Mouse (Mus musculus) B cell, adult 2 months (primary cell): Measurements from ENCODE around the gene Igf1r.
A peak's percentile ranks its signal among the peaks of the same experiment; 100 is the strongest.

Source experiments
- DNase-seq, 2 experiments: peaks; one replicate each; pipeline ENCODE4 v3.0.0; 2022

Igf1r gene

GRCm38 (mm10) chr7:68241205-68241604, 288.6 kb downstream of the Igf1r start:
- DNase-seq: no peak

DNA sequence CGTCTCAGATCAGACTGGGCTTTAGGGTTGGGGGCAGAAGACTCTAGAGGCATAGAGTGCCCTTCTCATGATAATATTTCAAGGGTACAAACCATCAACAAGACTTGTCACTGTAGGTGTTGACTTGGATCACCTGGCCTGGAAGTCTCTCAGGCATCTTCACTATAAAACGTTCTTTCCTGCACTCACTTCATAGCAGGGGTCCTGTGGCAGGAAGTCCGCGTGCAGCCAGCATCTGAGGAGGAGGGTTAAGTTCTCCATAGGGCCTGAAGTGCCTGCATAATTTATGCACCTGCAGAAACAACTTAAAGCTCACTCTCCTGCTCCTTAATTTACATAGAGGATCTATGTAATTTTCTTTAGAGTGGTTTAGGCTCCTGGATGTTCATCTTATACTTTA, 293.1 kb downstream of the Igf1r start:
- DNase-seq: no peak

DNA sequence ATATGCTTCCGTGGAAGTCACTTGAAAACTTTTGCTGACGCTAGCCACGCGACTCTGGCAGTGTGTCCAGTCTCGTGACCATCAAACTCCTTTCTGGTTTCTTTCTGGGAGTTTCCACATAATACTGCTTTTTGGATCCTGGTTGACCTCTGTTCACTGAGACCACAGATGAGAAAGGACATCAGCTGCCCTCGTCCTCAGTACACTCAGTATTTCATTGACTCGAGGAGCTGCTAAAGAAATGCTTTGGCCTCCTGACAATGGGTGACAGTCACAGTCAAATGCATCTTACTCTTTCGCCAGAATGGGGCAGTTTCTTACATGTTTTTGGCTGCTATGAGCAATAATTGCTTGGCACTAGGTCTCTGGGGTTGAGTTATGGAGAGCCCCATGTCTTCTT, 293.6 kb downstream of the Igf1r start:
- DNase-seq: no peak

- DNase-seq: no peak
These were observed 297.8 kb downstream of the Igf1r start for GRCm38 (mm10) chr7:68250411-68250810.

DNA sequence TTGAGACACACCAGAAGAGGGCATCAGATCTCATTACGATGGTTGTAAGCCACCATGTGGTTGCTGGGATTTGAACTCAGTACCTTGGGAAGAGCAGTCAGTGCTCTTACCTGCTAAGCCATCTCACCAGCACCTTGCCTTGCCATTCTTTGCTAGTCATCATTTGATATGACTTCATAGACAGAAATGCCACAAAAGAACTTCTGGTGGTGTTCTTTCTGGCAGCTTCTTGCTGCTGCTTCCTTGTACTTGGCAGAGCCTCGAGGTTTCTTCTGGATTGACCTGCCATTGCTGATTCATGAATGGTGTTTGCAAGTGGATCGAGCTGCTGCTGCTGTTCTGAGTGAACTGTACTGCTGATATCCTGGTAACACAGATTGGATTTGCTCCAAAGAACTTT, 298.3 kb downstream of the Igf1r start:
- DNase-seq: no peak

- DNase-seq: no peak
These were observed 305.1 kb downstream of the Igf1r start for GRCm38 (mm10) chr7:68257767-68258166.

GRCm38 (mm10) chr7:68258326-68259150, 305.9 kb downstream of the Igf1r start:
- no peak for DNase-seq

GRCm38 (mm10) chr7:68259523-68260081, 307.0 kb downstream of the Igf1r start:
- DNase-seq: no peak

DNA sequence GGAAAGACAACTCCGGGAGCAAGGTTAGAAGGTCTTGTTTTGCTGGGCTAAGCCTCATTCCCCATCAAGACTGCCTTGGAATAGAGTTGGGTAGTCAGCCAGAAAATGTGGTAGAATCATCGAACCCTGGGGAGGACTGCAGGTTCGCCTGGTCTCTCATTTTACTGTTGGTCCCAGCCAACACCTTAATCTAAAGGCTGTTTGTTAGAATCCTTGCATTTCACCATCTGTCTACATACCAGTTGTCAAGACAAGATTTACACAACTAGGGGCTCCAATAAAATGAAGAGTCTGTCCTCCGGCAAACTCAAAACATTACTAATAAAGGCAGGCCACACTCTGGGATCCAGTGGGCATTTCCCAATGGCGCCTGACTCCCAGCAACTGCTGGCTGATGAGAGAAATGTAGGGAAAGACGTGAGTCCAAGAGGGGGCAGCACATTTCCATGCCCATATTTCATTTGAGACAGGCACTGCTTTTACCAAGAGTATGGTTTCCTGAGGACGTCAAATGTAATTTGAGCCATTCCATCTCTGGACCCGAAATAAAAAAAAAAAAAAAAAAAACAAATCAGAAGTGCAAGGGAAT, 310.1 kb downstream of the Igf1r start:
- no peak for DNase-seq

- no peak for DNase-seq
These were observed 310.9 kb downstream of the Igf1r start for GRCm38 (mm10) chr7:68263346-68264027.

- DNase-seq: no peak
These were observed 311.4 kb downstream of the Igf1r start, which contains the start of gene Pgpep1l for GRCm38 (mm10) chr7:68264028-68264453. Gene Pgpep1l (minus strand): TSS chr7:68264233.

- peak; percentile 62 to 64 for DNase-seq
These were observed 311.9 kb downstream of the Igf1r start for GRCm38 (mm10) chr7:68264531-68264930.

- no peak for DNase-seq
These were observed 312.8 kb downstream of the Igf1r start for GRCm38 (mm10) chr7:68265391-68265790.

DNA sequence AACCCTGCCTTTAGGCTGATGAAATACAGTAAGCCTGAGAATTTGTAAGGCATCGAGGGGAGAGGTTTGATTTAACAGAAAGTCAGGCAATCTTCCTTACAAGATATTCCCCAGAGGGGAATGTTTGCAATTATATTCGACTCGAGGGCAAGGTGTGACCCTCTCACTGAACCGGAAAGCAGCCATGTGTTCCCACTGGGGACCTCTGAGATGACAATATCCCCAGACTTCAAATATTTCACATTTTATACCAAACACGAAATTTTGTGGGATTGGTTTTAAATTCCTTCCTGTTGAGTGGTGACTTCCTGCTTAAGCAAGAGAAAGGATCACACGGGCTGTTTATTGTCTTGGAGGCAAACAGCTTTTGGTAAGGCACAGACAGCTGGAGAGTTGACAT, 314.1 kb downstream of the Igf1r start:
- no peak for DNase-seq

DNA sequence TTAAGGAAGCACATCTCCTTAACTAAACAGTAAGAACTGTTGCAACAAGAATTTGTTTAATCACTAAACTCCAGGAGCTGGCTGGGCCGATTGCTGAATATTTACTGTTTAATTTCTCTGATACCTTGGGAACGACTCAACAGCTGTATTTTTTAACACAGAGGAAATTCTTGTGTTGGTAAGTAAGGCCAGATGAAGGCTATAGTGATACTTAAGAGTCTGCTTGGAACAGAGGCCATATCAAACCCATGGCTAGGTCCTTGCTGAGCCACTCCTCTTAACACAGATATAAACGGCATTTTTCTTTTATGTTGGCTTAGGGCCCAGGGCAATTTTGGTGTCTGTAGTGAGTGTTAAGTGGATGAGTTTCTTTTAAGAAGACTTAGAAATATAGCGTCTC, 317.9 kb downstream of the Igf1r start:
- DNase-seq: no peak

DNA sequence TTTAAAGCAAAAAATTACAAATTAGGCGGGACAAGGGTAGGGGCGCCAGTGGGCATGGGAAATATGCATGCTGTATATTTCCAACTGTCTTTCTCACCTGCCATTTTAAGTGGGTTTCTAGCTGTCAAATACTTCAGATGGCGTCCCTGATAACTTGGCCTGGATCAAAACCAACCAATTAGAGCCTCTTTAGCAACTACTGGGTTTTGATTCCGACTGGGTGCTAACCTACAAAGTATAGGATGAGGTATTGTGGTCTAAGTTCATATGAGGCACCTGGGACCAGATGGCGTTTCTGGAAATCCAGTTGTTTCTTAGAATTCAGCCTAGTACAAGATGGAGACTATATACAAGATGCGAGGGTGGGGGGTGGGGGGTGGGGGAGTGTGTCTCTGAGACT, 319.2 kb downstream of the Igf1r start:
- no peak for DNase-seq

- no peak for DNase-seq
These were observed 320.0 kb downstream of the Igf1r start for GRCm38 (mm10) chr7:68272607-68273006.

DNA sequence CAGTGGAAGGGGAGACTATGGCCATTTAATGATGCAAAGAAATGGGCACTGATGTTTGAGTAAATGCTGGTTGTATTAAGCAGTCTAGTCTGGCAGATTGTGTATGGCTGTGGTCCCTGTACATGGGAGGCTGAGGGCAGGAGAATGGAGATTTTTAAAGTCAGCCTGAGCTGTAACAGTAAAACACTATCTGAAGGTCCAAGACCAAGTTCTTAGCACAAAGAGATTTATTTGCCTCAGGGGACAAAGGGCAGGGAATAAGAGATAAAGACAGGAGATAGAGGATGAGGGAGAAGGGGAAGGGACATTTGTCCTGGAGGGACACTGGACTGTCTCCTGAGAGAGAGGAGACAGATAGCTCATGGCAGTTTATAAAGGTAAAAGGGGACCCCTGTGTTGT, 320.9 kb downstream of the Igf1r start, which contains the start of gene Fam169b:
Gene Fam169b, plus strand, starts transcription at position 325 of the 400 bp plus-strand sequence.
- no peak for DNase-seq

DNA sequence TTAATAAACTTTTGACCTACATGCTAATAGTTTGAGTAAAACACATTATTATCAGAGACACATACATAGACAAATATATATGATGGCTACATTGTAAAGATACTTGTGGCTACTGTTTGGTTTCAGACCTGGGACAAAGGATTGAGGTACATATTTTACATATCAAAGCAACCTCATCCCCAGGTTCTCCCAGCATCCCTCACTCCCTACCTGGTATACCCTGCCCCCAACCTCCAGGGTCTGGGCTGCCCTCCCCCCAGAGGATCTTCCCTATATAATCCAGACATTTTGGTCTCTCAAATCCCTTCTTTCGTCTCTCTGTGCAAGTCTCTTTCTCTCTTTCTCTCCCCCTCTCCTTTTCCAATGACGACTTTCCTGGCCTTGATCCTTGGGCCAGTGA, 321.6 kb downstream of the Igf1r start:
- no peak for DNase-seq

- DNase-seq: no peak
These were observed 322.3 kb downstream of the Igf1r start for GRCm38 (mm10) chr7:68274951-68275350.

DNA sequence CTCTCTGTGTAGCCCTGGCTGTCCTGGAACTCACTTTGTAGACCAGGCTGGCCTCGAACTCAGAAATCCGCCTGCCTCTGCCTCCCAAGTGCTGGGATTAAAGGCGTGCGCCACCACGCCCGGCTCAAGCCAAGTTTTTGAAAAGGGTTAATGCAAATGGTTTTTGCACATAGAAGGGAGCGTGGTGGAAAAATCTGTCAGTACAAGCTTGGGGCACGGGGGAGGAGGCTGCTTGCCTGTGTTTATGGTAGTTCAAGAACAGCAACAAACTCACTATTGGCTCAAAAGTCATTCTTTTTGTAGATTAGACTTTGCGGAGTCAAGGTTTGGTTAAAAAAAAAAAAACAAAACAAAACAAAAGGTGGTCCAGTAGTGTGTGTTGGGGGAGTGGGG, 322.8 kb downstream of the Igf1r start:
- DNase-seq: peak in 1 of 2 experiments; percentile 41

DNA sequence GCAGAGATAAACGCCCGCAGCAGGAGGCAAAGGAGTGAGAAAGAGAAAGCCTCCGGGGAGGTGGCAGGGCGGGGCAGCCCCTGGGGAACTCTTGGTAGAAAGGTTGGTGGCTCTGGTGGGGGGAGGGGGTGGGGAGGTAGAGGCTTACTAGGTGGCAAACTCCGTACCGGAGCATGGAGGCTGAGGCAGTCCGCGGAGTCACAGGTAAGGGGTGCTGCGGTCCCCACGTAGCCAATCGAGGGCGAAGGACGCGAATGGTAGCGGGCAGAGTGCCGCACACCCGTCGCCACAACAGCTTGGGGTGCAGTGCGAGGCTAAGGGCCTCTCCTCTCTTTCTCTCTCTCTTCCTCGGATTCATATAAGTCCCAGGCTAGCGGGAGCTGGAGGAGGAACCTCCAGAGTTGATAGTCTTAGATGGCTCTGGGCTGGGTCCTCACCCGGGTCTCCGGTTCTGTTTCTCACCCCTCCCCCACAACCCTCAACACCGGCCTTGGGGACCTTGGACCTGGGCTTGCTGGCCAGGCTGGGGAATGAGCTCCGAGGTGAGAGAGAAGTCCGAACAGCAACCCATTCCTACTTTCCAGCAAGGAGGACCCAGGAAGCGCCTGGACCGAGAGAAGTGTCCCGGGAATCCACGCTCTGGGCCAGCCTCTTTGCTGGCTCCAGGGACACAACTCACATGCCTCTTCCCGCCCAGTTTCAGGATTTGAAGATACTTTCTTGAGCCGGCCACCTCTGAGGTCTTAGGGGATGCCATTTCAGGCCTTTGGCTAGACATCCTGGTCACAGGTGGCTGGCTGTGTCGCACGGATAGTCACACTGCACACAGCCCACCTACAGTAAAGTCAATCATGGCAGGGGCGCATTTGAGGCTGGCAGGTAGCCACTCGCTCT, 323.5 kb downstream of the Igf1r start:
- DNase-seq: peak; percentile 70 to 75
